Mouse (Mus musculus) kidney, embryonic 16.5 days (tissue): ENCODE data around the gene Arsj. TPM values are rescaled to one million over a fixed set of nuclear protein-coding genes. Genes with fewer than 3 reads are reported as not detected.

Source experiments
- ATAC-seq: fragments of 200-750 bp; cut with Nextera tagmentation; 2 replicates; pipeline ENCODE4 v1.8.0; 2017; ENCODE audit warnings: moderate TSS enrichment; ENCODE audit not compliant: low FRiP score, low TSS enrichment
- H3K27ac ChIP-seq: fragments of 300-500 bp; sonication (generic); 2 replicates; pipeline ENCODE4 v1.5.1; 2014; ENCODE audit warnings: low read length
- H3K27me3 ChIP-seq: fragments of 300-500 bp; sonication (generic); 2 replicates; pipeline ENCODE4 v1.6.1; 2014; ENCODE audit warnings: low read length, control low read depth, mixed read lengths; ENCODE audit not compliant: insufficient read depth
- H3K36me3 ChIP-seq: fragments of 300-500 bp; sonication (generic); 2 replicates; pipeline ENCODE4 v1.6.1; 2014; ENCODE audit warnings: low read length, control low read depth, mixed read lengths; ENCODE audit not compliant: insufficient read depth
- H3K4me1 ChIP-seq: fragments of 300-500 bp; sonication (generic); 2 replicates; pipeline ENCODE4 v1.6.1; 2014; ENCODE audit warnings: low read length, control low read depth, mixed read lengths; ENCODE audit not compliant: insufficient read depth
- H3K4me2 ChIP-seq: fragments of 300-500 bp; sonication (generic); replicated peaks from 2 replicates; pipeline ENCODE4 v1.6.1; 2014; ENCODE audit warnings: low read depth, low read length
- H3K4me3 ChIP-seq: fragments of 300-500 bp; sonication (generic); 2 replicates; pipeline ENCODE4 v1.5.1; 2014; ENCODE audit warnings: mild to moderate bottlenecking, low read length
- H3K9ac ChIP-seq: fragments of 300-500 bp; sonication (generic); replicated peaks from 2 replicates; pipeline ENCODE4 v1.6.1; 2014; ENCODE audit warnings: low read length
- H3K9me3 ChIP-seq: fragments of 300-500 bp; sonication (generic); 2 replicates; pipeline ENCODE4 v1.6.1; 2016; ENCODE audit warnings: low read length, control low read depth
- WGBS: fragments of 180-500 bp; shearing (Covaris S2); extraction: QIAGEN DNeasy Blood & Tissue Kit; methylation state at CpG from one replicate; pipeline ENCODE4 v1.1.7; 2014; 5-methylcytosine and 5-hydroxymethylcytosine counted together
- polyA plus RNA-seq: library from polyadenylated mRNA; unstranded; fragments of >200 nt; fragmentation: Nextera tagmentation; extraction: Ambion mirVana; gene quantifications from 2 replicates; pipeline ENCODE4 v1.2.1, GENCODE M21; 2015

Arsj gene
- polyA plus RNA-seq, 1 experiment from 2014 or later, result 1.3 TPM

DNA sequence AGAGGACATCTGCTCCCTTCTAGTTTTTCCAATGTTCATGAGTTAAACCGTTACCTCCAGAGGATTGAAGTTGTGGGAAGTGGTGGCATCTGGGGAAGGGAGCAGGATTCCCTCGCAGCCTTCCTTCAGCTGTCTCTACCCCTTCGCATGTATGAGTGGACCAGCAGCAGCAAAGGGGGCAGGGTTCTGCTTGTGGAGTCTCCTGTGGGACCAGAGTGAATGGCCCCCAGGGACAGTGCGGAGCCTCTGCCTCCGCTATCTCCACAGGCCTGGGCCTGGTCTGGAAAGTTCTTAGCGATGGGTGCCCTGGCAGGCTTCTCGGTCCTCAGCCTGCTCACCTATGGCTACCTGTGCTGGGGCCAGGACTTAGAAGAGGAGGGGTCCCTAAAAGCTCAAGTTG lies 1.1 kb downstream of the Arsj start:
- H3K4me1 ChIP-seq, result 0 out of 2 replicates have a peak, but pooled peaks cover 2% of the 10 kb centered on the region
- H3K27ac ChIP-seq, result no peak overlapping the region
- H3K36me3 ChIP-seq, result no peaks in the 10 kb centered on the region
- H3K4me3 ChIP-seq, result peak overlapping the region; percentile 50
- 79% methylated on average over 7 of the region's 7 CpGs for WGBS
- H3K4me2 ChIP-seq, result peak overlapping the region; percentile 79
- H3K9me3 ChIP-seq, result no peaks in the 10 kb centered on the region
- H3K27me3 ChIP-seq, result peaks cover 10% of the 10 kb centered on the region; the same call in 1 of the 2 replicates
- no peak overlapping the region for H3K9ac ChIP-seq
- ATAC-seq, result 0 out of 2 replicates have a peak, but pooled peaks have one; percentile 35

DNA sequence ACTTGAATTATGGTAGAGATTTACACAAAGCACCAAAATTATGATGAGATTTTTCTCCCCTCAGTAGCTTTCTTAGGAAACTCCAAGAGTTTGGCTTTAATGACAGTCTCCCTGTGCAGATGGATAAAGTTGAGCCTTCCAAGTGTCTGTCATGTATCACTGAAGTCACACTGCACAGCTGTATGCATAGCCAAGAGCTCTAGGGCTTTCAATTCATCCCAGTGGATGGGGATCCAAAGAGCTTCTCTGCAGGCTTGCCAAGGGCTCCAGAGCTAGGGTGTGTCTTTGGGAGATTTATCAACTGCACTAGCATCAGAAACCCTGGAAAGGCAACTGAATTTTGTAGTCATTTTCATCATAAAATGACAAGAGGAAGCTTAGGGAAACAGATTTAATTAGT lies 7.1 kb downstream of the Arsj start:
- Histone ChIP-seq H3K27ac (no peak overlapping the region), H3K27me3 (no peaks in the 10 kb centered on the region), H3K9ac (no peak overlapping the region), H3K4me3 (no peak overlapping the region), H3K9me3 (no peaks in the 10 kb centered on the region), H3K36me3 (no peaks in the 10 kb centered on the region), H3K4me2 (no peak overlapping the region), H3K4me1 (no peaks in the 10 kb centered on the region)
- no peak for ATAC-seq

DNA sequence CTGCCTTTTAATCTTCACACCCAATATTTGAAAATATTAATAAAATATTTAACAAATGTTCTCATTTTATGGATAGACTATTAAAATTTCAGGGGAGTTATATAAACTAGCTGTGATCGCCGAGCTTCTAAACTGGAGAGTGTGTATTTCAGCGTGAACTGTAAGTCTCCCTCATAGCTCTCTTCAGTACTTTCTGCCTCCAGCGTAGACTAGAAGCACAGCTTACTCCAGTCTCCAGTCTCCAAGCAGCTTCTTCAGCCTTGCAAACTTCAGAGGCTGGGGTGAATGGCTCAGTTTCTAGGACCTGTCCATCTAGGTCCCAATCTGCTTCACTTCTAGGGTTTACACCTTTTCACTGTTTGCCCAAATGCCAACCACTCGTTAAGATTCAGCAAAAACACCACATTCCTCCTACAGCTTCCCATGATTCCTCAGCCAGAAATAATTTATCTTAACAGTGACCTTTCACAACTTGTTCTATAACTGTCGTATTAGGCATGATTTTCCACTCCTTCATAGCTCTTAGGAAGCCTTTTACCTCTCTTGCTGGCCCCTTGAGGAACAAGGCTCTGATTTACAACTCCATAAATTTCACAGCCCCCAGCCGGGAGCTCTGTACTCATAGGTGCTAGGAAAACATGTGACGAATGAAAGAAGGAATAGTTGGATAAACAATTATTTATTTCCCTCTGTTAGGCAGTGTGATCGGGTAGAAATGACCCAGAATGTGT lies 9.5 kb downstream of the Arsj start:
- Histone ChIP-seq H3K27me3 (no peaks in the 10 kb centered on the region), H3K4me2 (no peak overlapping the region), H3K27ac (no peak overlapping the region), H3K4me3 (no peak overlapping the region), H3K9ac (no peak overlapping the region), H3K36me3 (no peaks in the 10 kb centered on the region), H3K9me3 (no peaks in the 10 kb centered on the region), H3K4me1 (no peaks in the 10 kb centered on the region)
- WGBS, result 36% methylated on average over 9 of the region's 9 CpGs
- ATAC-seq, result peak; percentile 54

DNA sequence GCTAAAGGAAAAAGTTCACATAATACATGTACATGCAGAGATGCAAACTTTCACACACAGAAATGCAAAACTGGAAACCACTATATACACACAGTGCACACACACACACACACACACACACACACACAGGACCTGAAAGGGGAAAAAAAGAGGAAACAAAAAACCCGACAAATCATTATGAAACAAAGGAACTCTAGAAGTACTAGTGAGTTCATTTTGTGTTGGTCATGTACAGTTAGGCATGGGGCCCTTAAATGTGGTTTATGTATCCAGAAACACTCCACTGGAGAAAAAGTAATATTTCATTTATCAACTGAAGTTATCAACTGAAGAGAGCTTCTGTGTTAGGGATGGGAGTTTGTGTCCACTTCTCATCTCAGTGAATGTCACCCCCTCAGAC lies 10.2 kb downstream of the Arsj start:
- Histone ChIP-seq H3K27me3 (no peaks in the 10 kb centered on the region), H3K4me3 (no peak overlapping the region), H3K36me3 (no peaks in the 10 kb centered on the region), H3K4me2 (no peak overlapping the region), H3K9me3 (no peaks in the 10 kb centered on the region), H3K9ac (no peak overlapping the region), H3K4me1 (no peaks in the 10 kb centered on the region), H3K27ac (no peak overlapping the region)
- no peak for ATAC-seq
- WGBS, result 44% methylated on average over 1 of the region's 1 CpGs

DNA sequence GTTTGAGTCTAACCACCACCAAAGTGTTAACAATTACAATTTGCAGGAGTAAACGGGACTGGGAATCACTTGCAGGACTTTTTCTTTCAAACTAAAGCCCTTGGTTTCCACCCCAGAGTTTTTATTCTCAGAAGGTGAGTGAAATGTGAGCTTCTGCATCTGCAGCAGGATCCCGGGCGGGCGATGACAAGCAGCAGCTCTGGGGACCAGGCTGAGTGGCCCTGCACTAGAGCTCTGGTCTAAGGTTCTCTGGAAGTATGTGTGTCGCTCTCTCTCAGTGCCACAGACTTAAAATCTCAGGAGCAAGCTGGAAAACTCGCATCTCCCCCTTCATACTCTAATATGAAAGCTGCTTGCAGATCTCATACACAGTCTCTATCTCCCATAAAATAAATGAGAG lies 15.8 kb downstream of the Arsj start:
- no peak for ATAC-seq
- H3K9ac ChIP-seq, result no peak overlapping the region
- H3K9me3 ChIP-seq, result no peaks in the 10 kb centered on the region
- no peaks in the 10 kb centered on the region for H3K27me3 ChIP-seq
- H3K27ac ChIP-seq, result no peak overlapping the region
- H3K4me1 ChIP-seq, result no peaks in the 10 kb centered on the region
- 46% methylated on average over 6 of the region's 6 CpGs for WGBS
- no peak overlapping the region for H3K4me2 ChIP-seq
- H3K4me3 ChIP-seq, result no peak overlapping the region
- H3K36me3 ChIP-seq, result no peaks in the 10 kb centered on the region

DNA sequence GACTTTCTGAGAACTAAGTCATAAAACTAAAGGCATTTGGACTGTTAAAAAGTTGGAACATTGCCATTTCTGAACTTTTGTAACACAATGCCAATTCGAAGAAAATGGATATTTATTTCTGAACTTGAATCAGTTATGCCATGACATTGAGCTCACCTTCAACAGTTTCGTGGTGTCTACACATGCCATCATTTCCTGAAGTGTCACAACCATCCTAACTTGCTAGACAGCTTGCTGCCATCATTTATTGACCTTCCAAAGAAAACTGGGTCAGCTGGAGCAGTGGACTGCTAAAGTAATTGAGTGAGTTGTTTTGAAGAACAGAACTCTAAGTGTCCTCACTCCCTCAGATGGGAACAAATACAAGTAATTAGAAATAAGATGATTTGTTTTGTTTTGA lies 16.2 kb downstream of the Arsj start:
- no peak overlapping the region for H3K4me2 ChIP-seq
- no peak overlapping the region for H3K27ac ChIP-seq
- H3K9ac ChIP-seq, result no peak overlapping the region
- WGBS, result 47% methylated on average over 2 of the region's 2 CpGs
- H3K27me3 ChIP-seq, result no peaks in the 10 kb centered on the region
- no peaks in the 10 kb centered on the region for H3K4me1 ChIP-seq
- ATAC-seq, result no peak
- no peaks in the 10 kb centered on the region for H3K9me3 ChIP-seq
- H3K36me3 ChIP-seq, result no peaks in the 10 kb centered on the region
- no peak overlapping the region for H3K4me3 ChIP-seq

DNA sequence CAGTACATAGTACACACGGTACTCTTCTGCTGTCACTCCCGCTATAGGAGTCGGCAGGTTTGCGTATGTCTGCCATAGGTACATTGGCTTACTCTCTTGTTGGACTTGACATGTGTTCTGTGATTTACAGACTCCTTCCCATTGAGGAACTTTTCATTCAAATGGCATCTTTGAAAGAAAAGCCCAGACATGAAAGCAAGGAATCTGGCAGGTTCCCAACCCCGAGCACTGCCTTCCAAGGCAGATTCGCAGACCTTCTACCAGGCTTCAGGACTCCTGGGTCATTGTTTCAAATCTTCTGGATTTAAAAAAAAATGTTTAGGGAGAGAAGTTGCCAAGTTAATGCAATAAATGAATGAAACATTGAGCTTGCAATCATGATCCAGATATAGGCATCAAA lies 19.8 kb downstream of the Arsj start:
- Histone ChIP-seq H3K27me3 (no peaks in the 10 kb centered on the region), H3K9ac (no peak overlapping the region), H3K4me3 (no peak overlapping the region), H3K27ac (no peak overlapping the region), H3K4me2 (no peak overlapping the region), H3K36me3 (no peaks in the 10 kb centered on the region), H3K9me3 (no peaks in the 10 kb centered on the region), H3K4me1 (no peaks in the 10 kb centered on the region)
- ATAC-seq, result no peak
- WGBS, result 92% methylated on average over 6 of the region's 6 CpGs

DNA sequence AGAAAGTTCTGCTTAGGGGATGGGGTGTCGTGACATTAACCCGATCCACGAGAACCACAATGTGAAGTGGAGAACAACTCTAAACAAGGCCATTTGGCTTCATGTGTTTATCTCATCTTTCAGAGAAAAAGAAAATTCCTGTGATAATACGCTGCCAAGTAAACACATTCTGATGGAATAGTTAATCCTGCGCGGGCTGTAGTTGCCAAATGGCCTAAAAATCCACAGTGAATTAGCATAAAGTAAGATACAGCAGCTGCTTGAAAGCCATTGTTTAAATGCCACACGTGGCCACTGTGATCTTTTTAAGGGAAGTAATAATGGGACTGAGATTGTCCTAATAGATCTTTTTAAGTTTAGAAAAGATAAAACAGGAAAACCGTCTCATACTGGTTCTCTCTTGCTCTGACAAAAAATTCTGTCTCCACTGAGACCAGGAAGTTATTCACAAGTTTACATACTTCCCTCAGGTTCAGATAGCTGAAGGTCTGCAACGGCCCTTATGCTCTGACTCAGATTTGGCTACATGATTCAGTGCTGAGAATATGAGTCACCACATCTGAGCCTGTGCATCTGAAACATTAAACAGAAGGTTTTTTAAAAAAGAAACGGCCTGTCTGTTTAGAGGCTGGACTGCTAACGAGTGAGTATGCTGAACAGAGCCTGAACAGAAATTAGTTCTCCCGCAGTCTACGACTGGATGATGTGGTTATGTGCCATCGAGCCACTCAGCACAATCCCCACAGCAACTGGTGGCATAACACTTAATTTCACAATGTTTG lies 21.4 kb downstream of the Arsj start:
- Histone ChIP-seq H3K27me3 (no peaks in the 10 kb centered on the region), H3K9me3 (no peaks in the 10 kb centered on the region), H3K27ac (no peak overlapping the region), H3K9ac (no peak overlapping the region), H3K4me1 (no peaks in the 10 kb centered on the region), H3K36me3 (no peaks in the 10 kb centered on the region), H3K4me3 (no peak overlapping the region), H3K4me2 (no peak overlapping the region)
- ATAC-seq, result peak; percentile 49; the same call in 1 of the 2 replicates
- WGBS, result 68% methylated on average over 14 of the region's 14 CpGs

DNA sequence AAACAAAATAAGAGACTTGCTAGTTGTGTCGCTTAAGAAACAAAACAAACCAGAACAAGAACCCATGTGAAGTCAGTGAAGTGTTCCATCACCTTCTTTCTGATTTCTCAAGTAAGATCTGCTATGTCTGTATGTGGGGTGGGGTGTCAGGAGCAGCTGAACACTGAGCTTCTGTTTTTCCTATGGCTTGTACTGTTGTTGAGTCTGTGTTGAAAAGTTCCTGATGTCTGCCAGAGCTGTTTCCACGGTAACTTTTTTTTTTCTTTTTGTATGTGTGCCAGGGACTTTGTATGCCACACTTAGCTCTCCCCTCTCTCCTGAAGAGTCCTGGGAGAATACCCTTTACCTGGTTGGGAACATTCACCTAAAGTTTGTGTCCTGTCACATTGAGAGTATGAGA lies 34.0 kb downstream of the Arsj start:
- H3K9ac ChIP-seq, result no peak overlapping the region
- no peak overlapping the region for H3K4me2 ChIP-seq
- H3K27ac ChIP-seq, result no peak overlapping the region
- H3K36me3 ChIP-seq, result no peaks in the 10 kb centered on the region
- H3K4me3 ChIP-seq, result no peak overlapping the region
- H3K27me3 ChIP-seq, result no peaks in the 10 kb centered on the region
- WGBS, result 69% methylated on average over 2 of the region's 2 CpGs
- H3K9me3 ChIP-seq, result no peaks in the 10 kb centered on the region
- no peak for ATAC-seq
- no peaks in the 10 kb centered on the region for H3K4me1 ChIP-seq

DNA sequence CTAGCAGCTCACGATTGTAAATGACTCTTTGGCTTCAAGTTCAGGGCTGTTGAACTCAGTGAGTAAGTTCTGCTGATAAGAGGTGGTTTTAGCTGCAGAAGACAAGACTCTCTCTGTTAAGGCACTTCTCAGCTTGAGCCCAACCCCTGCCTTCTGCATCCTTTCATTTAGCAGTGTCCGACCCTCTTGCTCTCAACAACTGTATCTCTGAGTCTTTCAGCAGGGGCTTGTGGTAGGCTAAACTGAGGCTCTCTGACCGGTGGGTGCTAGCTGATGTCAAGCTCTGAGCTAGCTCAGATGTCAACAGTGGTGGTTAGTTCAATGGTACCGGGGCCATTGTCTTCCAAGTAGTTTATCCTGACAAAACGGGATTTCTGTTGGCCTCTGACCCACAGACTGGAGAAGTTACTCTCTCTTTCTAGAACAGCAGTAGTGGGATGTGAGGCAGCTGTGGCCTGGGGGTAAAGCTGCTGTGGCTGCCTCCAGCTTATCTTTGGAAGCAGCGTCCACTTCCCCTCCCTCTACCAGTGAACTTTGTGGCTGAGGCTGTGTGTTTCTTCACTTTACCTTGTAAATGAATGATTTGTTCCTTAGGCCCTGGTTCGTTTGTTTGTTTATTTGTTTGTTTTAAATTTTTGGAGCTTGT lies 34.6 kb downstream of the Arsj start:
- no peak overlapping the region for H3K27ac ChIP-seq
- ATAC-seq, result no peak
- H3K4me3 ChIP-seq, result no peak overlapping the region

More for the DNA sequence above, 34.6 kb downstream of the Arsj start:
- H3K4me1 ChIP-seq, result no peaks in the 10 kb centered on the region
- 58% methylated on average over 7 of the region's 7 CpGs for WGBS
- H3K27me3 ChIP-seq, result no peaks in the 10 kb centered on the region
- H3K4me2 ChIP-seq, result no peak overlapping the region
- no peaks in the 10 kb centered on the region for H3K36me3 ChIP-seq
- H3K9me3 ChIP-seq, result no peaks in the 10 kb centered on the region
- no peak overlapping the region for H3K9ac ChIP-seq
